Mouse (Mus musculus) midbrain, embryonic 10.5 days (tissue): ENCODE data around the gene Top3b. TPM values are rescaled to one million over a fixed set of nuclear protein-coding genes. Genes with fewer than 3 reads are reported as not detected.
"Not testable (repeated sequence)": the region's sequence is repeated elsewhere in the genome, so short reads cannot be mapped to it uniquely, and the experiment has no call there.

Experiments used
- DNase-seq: peaks from one replicate; pipeline ENCODE4 v3.0.0-alpha.2; 2017; ENCODE audit warnings: low spot score
- H3K27ac ChIP-seq: fragments of 300-500 bp; sonication (generic); replicated peaks from 2 replicates; pipeline ENCODE4 v1.5.1; 2016; ENCODE audit warnings: mild to moderate bottlenecking
- H3K27me3 ChIP-seq: fragments of 300-500 bp; sonication (generic); 2 replicates; pipeline ENCODE4 v1.6.1; 2016; ENCODE audit warnings: low read depth, mild to moderate bottlenecking; ENCODE audit not compliant: poor library complexity, severe bottlenecking
- H3K36me3 ChIP-seq: fragments of 300-500 bp; sonication (generic); 2 replicates; pipeline ENCODE4 v1.6.1; 2016; ENCODE audit warnings: mild to moderate bottlenecking, moderate library complexity
- H3K4me1 ChIP-seq: fragments of 300-500 bp; sonication (generic); 2 replicates; pipeline ENCODE4 v1.6.1; 2016
- H3K4me3 ChIP-seq: fragments of 300-500 bp; sonication (generic); 2 replicates; pipeline ENCODE4 v1.5.1; 2016; ENCODE audit warnings: mild to moderate bottlenecking, moderate library complexity
- H3K9me3 ChIP-seq: fragments of 300-500 bp; sonication (generic); replicated peaks from 2 replicates; pipeline ENCODE4 v1.6.1; 2016; ENCODE audit warnings: mild to moderate bottlenecking
- WGBS: fragments of 180-500 bp; shearing (Covaris S2); methylation state at CpG from one replicate; pipeline ENCODE4 v1.1.7; 2016; 5-methylcytosine and 5-hydroxymethylcytosine counted together
- polyA plus RNA-seq: library from polyadenylated mRNA; unstranded; fragments of >200 nt; fragmentation: Nextera tagmentation; extraction: Ambion mirVana; gene quantifications from 2 replicates; pipeline ENCODE4 v1.2.1, GENCODE M21; 2016

The Top3b gene
- polyA plus RNA-seq, result 60.5 and 69.0 TPM in 2 replicates

DNA sequence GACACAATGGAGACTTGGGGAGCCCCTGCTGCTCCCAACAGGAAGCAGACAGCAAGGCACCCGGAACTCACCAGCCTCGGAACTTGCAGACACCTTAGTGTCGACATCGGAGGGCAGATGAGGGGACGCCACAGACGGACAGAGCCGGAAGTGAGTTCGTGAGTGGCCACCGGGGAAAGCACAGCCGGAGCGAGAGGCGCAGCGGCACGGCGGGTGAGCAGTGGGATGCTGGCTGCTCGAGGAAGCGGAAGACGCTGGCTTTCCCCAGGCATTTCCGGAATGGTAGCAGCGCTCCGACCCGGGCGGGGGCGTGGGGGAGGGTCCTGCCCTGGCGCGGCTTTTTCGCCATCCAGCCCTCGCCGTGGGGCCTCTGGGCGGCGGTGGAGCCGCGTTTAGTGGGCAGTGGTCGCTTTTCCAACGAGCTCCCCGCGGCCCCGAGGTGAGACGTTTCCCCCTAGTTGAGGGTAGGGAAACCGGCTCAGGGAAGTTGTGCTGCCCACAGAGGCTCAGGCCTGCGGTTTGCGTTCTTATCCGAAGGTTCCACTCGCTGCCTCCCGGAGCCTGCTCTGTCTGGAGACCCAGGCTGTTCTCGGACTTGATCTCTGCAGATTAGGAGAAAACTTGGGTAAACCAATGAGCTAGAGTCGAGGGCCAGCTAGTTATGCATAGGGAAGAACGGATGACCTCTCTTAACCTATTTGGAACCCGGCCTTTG, at the start of gene Top3b, which contains the start of gene Vpreb1:
Top3b (plus strand) TSS at position 120 of the 715 bp plus-strand sequence.
Vpreb1 (minus strand) TSS at position 227 of the 715 bp plus-strand sequence.
- Histone ChIP-seq H3K27ac (peak within 1 kb of the TSS; percentile 89), H3K4me3 (peak within 1 kb of the TSS; percentile 66), H3K27me3 (no peaks in the 10 kb centered on the region), H3K36me3 (peaks cover 9% of the 10 kb centered on the region), H3K4me1 (peaks cover 11% of the 10 kb centered on the region), H3K9me3 (peaks cover under 1% of the 10 kb centered on the region; the same call in 1 of the 2 replicates)
- WGBS, result under 1% methylated on average over 49 of the region's 49 CpGs
- peak; percentile 97 for DNase-seq

DNA sequence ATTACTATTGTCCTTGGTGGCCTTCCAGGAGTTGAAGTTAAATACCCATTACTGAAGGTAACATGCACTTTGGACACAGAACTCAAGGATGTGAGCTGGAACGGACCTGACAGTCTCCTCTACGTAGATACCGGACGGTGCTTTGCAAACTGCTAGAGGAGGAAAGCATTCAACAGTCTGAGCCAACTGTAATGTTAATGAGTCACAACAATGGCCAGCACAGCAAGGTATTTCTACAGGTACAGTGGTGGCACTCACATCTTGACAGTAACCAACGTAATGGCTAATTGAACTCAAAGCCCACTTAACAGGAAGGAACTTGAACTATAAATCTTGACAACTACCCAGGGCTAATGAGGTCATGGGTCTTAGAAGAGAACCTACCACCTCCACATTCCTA, 45.1 kb upstream of the Top3b start:
- H3K27ac ChIP-seq, result no peak overlapping the region
- no peak overlapping the region for H3K4me3 ChIP-seq
- no peaks in the 10 kb centered on the region for H3K27me3 ChIP-seq
- no peak for DNase-seq
- no peaks in the 10 kb centered on the region for H3K36me3 ChIP-seq
- 32% methylated on average over 5 of the region's 5 CpGs for WGBS
- H3K4me1 ChIP-seq, result peaks cover 8% of the 10 kb centered on the region
- no peaks in the 10 kb centered on the region for H3K9me3 ChIP-seq

DNA sequence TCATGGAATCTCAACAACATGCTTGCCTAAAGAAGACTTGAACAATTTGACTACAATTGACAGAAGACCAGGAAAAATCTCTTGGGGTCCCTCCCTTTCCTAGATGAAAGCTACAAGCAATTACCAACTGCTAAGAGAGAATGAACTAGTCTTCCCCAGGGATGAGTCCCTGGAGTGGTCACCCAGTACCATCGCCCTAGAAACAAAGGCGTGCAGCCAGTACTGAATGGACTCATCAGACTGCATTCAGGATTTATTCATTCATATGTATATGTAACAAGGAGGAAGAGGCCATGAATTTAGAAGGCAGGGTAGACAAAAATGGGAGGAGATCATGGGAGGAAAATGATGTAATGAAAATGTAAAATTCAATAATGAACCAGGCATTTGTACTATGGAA, 44.3 kb upstream of the Top3b start:
- no peak overlapping the region for H3K4me3 ChIP-seq
- no peaks in the 10 kb centered on the region for H3K36me3 ChIP-seq
- WGBS, result 85% methylated on average over 2 of the region's 2 CpGs
- peaks cover 8% of the 10 kb centered on the region for H3K4me1 ChIP-seq
- no peak overlapping the region for H3K27ac ChIP-seq
- H3K27me3 ChIP-seq, result no peaks in the 10 kb centered on the region
- no peaks in the 10 kb centered on the region for H3K9me3 ChIP-seq
- no peak for DNase-seq

DNA sequence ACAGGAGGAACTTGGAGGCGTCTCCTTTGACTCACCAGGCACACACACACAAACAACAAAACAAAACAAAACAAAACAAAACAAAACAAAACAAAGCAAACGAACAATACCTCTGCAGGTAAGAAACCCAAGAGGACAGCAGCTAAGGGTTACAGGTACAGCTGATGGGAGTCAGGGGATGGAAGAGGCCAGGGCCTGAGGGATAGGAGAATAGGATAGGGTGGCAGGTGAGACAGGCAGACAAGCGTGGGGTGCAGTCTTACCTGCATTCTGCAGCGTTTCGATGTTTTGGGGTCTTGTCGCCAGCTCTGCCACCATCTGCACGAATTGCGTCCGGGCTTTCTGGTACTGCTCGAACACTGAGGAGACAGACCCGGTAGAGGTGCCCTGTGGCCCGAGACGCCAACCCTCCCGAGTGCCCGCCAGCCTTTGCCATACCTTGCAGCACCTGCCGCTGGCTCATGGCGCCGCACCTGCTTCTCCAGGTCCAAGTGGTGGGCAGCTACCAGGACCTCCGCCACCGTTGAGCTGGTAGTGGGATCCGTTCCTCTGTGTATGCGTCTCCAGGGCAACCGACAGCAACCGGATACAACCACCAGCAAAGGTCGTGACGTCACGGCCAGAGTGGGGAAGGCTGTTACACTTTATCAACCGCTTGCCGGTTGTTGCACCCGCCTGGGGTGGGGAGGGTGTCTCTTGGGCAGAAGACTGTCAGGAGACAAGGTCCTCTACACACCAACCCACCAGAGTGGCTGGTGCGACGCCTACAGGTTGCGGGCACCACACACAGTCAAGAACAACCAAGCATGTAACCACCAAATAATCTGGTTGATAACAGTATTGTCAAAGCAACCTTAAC, 41.5 kb upstream of the Top3b start, which contains the start of gene Spag6l:
Spag6l (minus strand) TSS at position 700 of the 859 bp plus-strand sequence.
- 9% methylated on average over 33 of the region's 33 CpGs for WGBS
- H3K36me3 ChIP-seq, result no peaks in the 10 kb centered on the region
- peak within 1 kb of the TSS; percentile 68 for H3K27ac ChIP-seq
- peak within 1 kb of the TSS; percentile 65 for H3K4me3 ChIP-seq
- DNase-seq, result peak; percentile 71
- H3K9me3 ChIP-seq, result no peaks in the 10 kb centered on the region
- H3K4me1 ChIP-seq, result peaks cover 8% of the 10 kb centered on the region
- no peaks in the 10 kb centered on the region for H3K27me3 ChIP-seq

DNA sequence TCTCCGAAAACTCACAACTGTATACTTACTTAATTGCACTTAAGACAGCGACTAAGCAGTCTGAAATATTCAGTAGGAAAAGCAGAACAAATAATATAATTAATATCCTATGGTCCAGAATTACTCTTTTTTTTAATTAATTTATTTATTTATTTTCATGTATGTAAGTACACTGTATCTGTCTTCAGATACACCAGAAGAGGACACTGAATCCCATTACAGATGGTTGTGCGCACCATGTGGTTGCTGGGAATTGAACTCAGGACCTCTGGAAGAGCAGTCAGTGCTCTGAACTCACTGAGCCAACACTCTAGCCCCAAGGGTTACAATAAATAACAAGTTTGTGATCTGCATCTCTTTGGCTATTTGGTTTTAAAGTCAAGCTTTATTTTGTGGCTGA, 40.9 kb upstream of the Top3b start:
- no peaks in the 10 kb centered on the region for H3K9me3 ChIP-seq
- no peak for DNase-seq
- peaks cover 8% of the 10 kb centered on the region for H3K4me1 ChIP-seq
- no peak overlapping the region for H3K27ac ChIP-seq
- no peaks in the 10 kb centered on the region for H3K27me3 ChIP-seq
- H3K4me3 ChIP-seq, result peak overlapping the region; percentile 65
- no peaks in the 10 kb centered on the region for H3K36me3 ChIP-seq
- WGBS, result 85% methylated on average over 3 of the region's 3 CpGs

DNA sequence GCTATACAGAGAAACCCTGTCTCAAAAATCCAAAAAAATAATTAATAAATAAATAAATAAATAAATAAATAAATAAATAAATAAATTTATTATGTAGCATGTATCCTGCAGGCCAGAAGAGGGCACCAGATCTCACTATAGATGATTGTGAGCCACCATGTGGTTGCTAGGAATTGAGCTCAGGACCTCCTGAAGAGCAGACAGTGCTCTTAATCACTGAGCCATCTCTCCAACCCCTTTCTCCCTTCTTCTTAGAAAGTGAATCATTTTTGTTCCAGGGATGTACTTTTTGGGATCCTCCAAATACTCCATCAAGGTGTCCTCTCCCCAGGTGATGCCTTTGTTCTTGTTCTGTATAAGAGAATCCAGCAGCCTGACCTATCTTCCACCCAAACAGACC, 21.3 kb upstream of the Top3b start:
- no peaks in the 10 kb centered on the region for H3K36me3 ChIP-seq

DNA sequence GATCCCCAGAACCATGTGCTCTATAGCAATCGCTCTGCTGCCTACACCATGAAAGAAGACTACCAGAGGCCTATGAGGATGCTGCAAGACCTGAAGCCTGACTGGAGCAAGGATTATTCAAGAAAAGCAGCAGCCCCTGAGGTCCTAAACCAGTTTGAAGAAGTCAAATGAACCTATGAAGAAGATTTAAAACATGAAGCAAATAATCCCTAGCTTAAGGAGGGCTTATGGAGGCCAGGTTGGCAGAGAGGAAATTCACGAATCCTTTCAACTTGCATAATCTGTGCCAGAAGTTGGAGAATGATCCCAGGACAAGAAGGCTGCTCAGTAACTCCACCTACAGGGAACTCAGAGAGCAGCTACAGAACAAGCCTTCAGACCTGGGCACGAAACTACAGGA, 18.1 kb upstream of the Top3b start:
- no peaks in the 10 kb centered on the region; the same call in 1 of the 2 replicates for H3K9me3 ChIP-seq
- H3K4me3 ChIP-seq, result no peak overlapping the region
- 85% methylated on average over 3 of the region's 3 CpGs for WGBS
- no peaks in the 10 kb centered on the region for H3K27me3 ChIP-seq
- H3K4me1 ChIP-seq, result no peaks in the 10 kb centered on the region
- H3K36me3 ChIP-seq, result no peaks in the 10 kb centered on the region
- DNase-seq, result peak; percentile 4
- H3K27ac ChIP-seq, result no peak overlapping the region

More for the DNA sequence above, 21.3 kb upstream of the Top3b start:
- no peak overlapping the region for H3K4me3 ChIP-seq
- no peak for DNase-seq
- no peaks in the 10 kb centered on the region; the same call in 1 of the 2 replicates for H3K9me3 ChIP-seq
- H3K27me3 ChIP-seq, result no peaks in the 10 kb centered on the region
- no peak overlapping the region for H3K27ac ChIP-seq
- H3K4me1 ChIP-seq, result no peaks in the 10 kb centered on the region

DNA sequence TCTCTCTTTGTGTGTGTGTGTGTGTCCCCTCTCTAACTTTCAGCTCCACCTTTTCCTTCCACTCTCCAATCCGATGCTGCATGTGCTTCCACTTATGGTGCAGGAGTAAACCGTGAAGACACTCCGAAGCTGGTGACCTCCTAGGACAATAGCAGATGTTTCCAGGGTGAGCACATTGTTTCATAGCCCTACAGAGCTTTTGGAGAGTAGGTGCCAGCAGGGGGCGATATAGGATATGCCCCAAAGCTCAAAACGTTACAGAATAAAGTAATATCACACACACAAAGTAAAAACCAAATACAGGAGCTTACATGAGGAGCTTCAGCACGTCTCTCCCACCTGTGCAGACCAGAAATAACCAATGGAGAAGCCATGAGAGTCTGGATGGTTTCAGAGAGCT, 15.7 kb upstream of the Top3b start:
- 44% methylated on average over 6 of the region's 6 CpGs for WGBS
- no peak overlapping the region for H3K4me3 ChIP-seq
- H3K4me1 ChIP-seq, result no peaks in the 10 kb centered on the region
- no peaks in the 10 kb centered on the region; the same call in 1 of the 2 replicates for H3K9me3 ChIP-seq
- H3K27me3 ChIP-seq, result no peaks in the 10 kb centered on the region
- DNase-seq, result peak; percentile 13
- H3K27ac ChIP-seq, result no peak overlapping the region
- no peaks in the 10 kb centered on the region for H3K36me3 ChIP-seq

DNA sequence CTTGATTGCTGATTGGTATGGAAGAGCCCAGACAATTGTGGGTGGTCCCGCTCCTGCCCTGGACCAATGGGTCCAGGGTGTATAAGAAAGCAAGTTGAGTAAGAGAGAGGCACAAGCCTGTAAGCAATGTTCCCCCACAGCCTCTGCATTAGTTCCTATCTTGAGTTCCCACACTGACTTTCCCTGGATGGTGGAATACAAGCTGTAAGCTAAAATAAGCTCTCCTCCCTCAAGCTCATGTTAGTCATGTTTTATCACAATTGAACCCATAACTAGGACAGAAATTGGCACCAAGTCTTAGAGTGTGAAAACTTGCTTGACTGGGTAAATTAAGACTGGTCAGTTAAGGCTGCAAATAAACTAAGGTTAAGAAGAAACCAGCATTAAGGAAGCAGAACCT, 15.0 kb upstream of the Top3b start:
- H3K9me3 ChIP-seq, result no peaks in the 10 kb centered on the region; the same call in 1 of the 2 replicates
- H3K27ac ChIP-seq, result no peak overlapping the region
- 94% methylated on average over 1 of the region's 1 CpGs for WGBS
- peak; percentile 7 for DNase-seq
- no peaks in the 10 kb centered on the region for H3K27me3 ChIP-seq
- no peak overlapping the region for H3K4me3 ChIP-seq
- no peaks in the 10 kb centered on the region for H3K4me1 ChIP-seq
- H3K36me3 ChIP-seq, result no peaks in the 10 kb centered on the region

DNA sequence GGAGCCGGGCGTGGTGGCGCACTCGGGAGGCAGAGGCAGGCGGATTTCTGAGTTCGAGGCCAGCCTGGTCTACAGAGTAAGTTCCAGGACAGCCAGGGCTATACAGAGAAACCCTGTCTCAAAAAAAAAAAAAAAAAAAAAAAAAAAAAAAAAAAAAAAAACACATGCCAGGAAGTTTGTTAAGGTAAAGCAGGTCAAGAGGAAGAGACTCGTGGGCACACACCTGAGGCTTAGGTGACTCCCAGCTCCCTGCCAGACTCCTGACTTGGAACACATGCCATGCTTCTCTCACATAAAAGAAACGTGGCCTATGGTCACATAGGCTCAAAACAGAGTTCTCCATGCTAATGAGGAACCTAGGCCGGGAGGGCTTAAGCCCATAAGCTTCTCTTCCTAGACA, 14.5 kb upstream of the Top3b start:
- 84% methylated on average over 9 of the region's 9 CpGs for WGBS
- H3K27me3 ChIP-seq, H3K4me1 ChIP-seq, DNase-seq, H3K36me3 ChIP-seq, H3K4me3 ChIP-seq, H3K27ac ChIP-seq, H3K9me3 ChIP-seq: not testable (repeated sequence)

DNA sequence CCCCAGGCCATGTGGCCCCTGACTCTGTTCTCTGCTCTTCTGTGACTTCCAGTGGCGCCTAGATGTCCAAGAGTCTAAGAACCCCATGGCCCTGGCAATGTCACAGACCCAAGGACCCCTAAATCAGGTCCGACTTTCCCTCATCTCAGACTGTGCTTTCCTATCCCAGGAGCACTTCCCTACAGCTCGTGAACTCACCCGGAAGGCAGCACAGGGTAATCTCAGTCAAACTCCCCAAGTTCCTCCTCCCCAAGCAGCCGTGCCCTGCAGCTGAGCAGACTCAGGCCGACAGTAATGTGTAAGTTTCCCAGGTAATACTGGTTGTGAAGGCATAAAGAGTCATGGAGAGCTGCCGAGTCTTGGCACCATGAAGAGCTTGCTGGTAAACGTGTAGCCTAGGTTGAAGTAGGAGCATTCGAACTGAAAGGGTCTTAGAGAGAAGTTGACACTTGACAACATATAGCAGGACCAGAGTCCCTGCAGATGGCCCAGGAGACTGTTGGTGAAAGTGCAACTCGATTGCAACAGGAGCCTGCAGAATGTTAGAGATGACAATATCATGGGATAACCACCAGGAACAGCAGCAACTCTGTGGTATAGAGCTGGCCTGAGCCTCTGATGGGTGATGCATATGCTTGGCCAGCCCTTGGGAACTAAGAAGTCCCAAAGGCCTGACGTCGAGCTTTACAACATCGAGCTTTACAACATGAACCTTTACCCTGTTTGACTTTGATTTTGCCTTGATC, 13.6 kb upstream of the Top3b start:
- no peaks in the 10 kb centered on the region for H3K4me1 ChIP-seq
- H3K27me3 ChIP-seq, result no peaks in the 10 kb centered on the region
- H3K4me3 ChIP-seq, result no peak overlapping the region
- 78% methylated on average over 13 of the region's 13 CpGs for WGBS
- no peak overlapping the region for H3K27ac ChIP-seq
- DNase-seq, result peak; percentile 8
- no peaks in the 10 kb centered on the region for H3K36me3 ChIP-seq
- no peaks in the 10 kb centered on the region for H3K9me3 ChIP-seq

DNA sequence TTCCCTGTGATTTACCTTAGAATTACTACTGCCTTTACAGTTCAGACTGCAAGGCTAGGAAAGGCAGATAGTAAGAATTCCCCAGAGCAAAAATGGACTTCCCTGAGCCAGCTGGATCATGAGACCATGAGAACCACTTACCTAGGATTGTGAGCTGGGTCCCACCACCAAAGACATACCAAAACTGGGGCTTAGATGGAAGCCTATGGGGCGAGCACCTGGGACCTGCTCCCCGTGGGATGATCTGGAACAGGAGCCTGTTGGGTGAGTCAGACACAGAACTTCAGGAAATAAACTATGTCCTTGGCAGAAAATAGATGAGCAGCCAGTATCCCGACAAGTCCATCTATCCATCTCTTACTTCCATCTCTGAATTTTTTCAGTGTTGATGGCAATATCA, 8.2 kb upstream of the Top3b start:
- DNase-seq, result no peak
- H3K36me3 ChIP-seq, result no peaks in the 10 kb centered on the region
- WGBS, result 84% methylated on average over 3 of the region's 3 CpGs

More for the DNA sequence above, 8.2 kb upstream of the Top3b start:
- Histone ChIP-seq H3K9me3 (no peaks in the 10 kb centered on the region), H3K4me1 (no peaks in the 10 kb centered on the region), H3K27ac (no peak overlapping the region), H3K4me3 (no peak overlapping the region), H3K27me3 (no peaks in the 10 kb centered on the region)
